Mouse (Mus musculus): Measurements from ENCODE around the gene Sfswap. TPM values are rescaled to one million over a fixed set of nuclear protein-coding genes. Genes with fewer than 3 reads are reported as not detected.

Gene Sfswap
- polyA plus RNA-seq, 1 experiment from 2014 or later, result 33.1 TPM

DNA sequence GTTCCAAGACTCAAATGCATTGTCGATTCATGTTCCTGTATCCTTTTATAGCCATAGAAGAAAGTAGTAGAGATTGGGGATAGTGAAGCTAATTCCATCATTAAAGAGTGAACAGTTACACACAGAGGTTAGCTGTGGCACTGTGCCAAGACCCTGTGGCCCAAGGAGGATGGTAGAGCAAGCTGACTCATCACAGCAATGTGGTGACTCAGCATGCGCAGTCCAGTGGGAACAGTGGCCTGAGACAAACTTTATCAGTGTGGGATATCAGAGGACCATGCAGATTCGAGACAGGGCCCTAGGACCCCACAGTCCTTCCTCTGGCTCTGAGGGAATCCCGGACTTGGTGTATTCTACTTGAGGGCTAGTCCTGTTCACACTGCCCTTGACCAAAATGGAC lies 17.2 kb downstream of the Sfswap start:
- 63% methylated on average over 4 of the region's 4 CpGs for WGBS
- no peak overlapping the region for H3K27ac ChIP-seq (replicated peaks in 1 of 2; ENCODE audit: control insufficient read depth in 1 of 2, insufficient read depth in 1 of 2, low read depth in 2 of 2, low read length in 2 of 2)
- no peak overlapping the region for H3K9ac ChIP-seq (ENCODE audit: low read length)
- H3K9me3 ChIP-seq (ENCODE audit: control insufficient read depth, low read length), result no peaks in the 10 kb centered on the region
- H3K4me1 ChIP-seq (ENCODE audit: control insufficient read depth in 2 of 2, insufficient read depth in 2 of 2, low read length in 2 of 2), result peaks cover 3 to 14% of the 10 kb centered on the region in 2 experiments; a peak in 1 of 4 replicates
- H3K4me3 ChIP-seq (ENCODE audit: control insufficient read depth in 1 of 2, insufficient read depth in 1 of 2, low read depth in 1 of 2, low read length in 2 of 2), result no peak overlapping the region
- H3K27me3 ChIP-seq (ENCODE audit: control insufficient read depth, insufficient read depth, low read length), result no peaks in the 10 kb centered on the region
- 0 out of 2 replicates have a peak, but pooled peaks have one; percentile 26 for ATAC-seq (ENCODE audit: insufficient number of reproducible peaks, insufficient read depth, low FRiP score, low read depth)
- peaks cover 98% of the 10 kb centered on the region for H3K36me3 ChIP-seq (ENCODE audit: control insufficient read depth, insufficient read depth, low read length)
- no peak overlapping the region for H3K4me2 ChIP-seq (ENCODE audit: low read length)

DNA sequence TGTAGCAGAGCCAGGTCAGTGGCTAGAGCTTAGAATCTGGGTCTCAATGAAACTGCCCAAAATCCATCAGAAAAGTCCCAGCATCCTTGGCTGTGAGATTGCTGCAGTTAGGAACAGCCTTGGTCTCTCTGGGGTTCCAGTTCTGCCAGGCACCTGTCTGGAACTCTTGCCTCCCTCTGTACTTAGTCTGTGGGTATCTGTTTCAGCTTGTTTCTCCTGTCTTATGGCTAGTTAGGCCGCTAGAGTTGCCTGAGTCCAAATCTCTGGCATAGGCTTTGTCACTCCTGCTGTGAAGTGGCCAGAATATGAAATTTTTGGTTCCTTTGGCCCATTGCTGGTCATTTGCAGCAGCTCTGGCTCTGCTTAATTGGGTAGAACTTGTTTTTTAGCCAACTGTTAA lies 17.8 kb downstream of the Sfswap start:
- H3K27me3 ChIP-seq (ENCODE audit: control insufficient read depth, insufficient read depth, low read length), result no peaks in the 10 kb centered on the region
- no peaks in the 10 kb centered on the region for H3K9me3 ChIP-seq (ENCODE audit: control insufficient read depth, low read length)
- WGBS, result 81% methylated on average over 1 of the region's 1 CpGs
- no peak overlapping the region for H3K4me3 ChIP-seq (ENCODE audit: control insufficient read depth in 1 of 2, insufficient read depth in 1 of 2, low read depth in 1 of 2, low read length in 2 of 2)
- no peak overlapping the region for H3K9ac ChIP-seq (ENCODE audit: low read length)
- H3K36me3 ChIP-seq (ENCODE audit: control insufficient read depth, insufficient read depth, low read length), result peaks cover 96% of the 10 kb centered on the region
- no peak for ATAC-seq (ENCODE audit: insufficient number of reproducible peaks, insufficient read depth, low FRiP score, low read depth)
- H3K4me1 ChIP-seq (ENCODE audit: control insufficient read depth in 2 of 2, insufficient read depth in 2 of 2, low read length in 2 of 2), result peaks cover 3 to 17% of the 10 kb centered on the region in 2 experiments; a peak in 1 of 4 replicates
- no peak overlapping the region for H3K27ac ChIP-seq (replicated peaks in 1 of 2; ENCODE audit: control insufficient read depth in 1 of 2, insufficient read depth in 1 of 2, low read depth in 2 of 2, low read length in 2 of 2)
- H3K4me2 ChIP-seq (ENCODE audit: low read length), result no peak overlapping the region

GRCm38 (mm10) chr5:129519591-129519990 lies 18.6 kb downstream of the Sfswap start:
- peaks cover 3 to 17% of the 10 kb centered on the region in 2 experiments; a peak in 1 of 4 replicates for H3K4me1 ChIP-seq (ENCODE audit: control insufficient read depth in 2 of 2, insufficient read depth in 2 of 2, low read length in 2 of 2)
- H3K4me3 ChIP-seq (ENCODE audit: control insufficient read depth in 1 of 2, insufficient read depth in 1 of 2, low read depth in 1 of 2, low read length in 2 of 2), result no peak overlapping the region
- no peak overlapping the region for H3K4me2 ChIP-seq (ENCODE audit: low read length)
- H3K9ac ChIP-seq (ENCODE audit: low read length), result no peak overlapping the region
- H3K27ac ChIP-seq (replicated peaks in 1 of 2; ENCODE audit: control insufficient read depth in 1 of 2, insufficient read depth in 1 of 2, low read depth in 2 of 2, low read length in 2 of 2), result no peak overlapping the region
- 77% methylated on average over 2 of the region's 2 CpGs for WGBS
- no peaks in the 10 kb centered on the region for H3K9me3 ChIP-seq (ENCODE audit: control insufficient read depth, low read length)
- no peak for ATAC-seq (ENCODE audit: insufficient number of reproducible peaks, insufficient read depth, low FRiP score, low read depth)
- peaks cover 88% of the 10 kb centered on the region for H3K36me3 ChIP-seq (ENCODE audit: control insufficient read depth, insufficient read depth, low read length)
- no peaks in the 10 kb centered on the region for H3K27me3 ChIP-seq (ENCODE audit: control insufficient read depth, insufficient read depth, low read length)

GRCm38 (mm10) chr5:129521501-129521900 lies 20.5 kb downstream of the Sfswap start:
- H3K27ac ChIP-seq (replicated peaks in 1 of 2; ENCODE audit: control insufficient read depth in 1 of 2, insufficient read depth in 1 of 2, low read depth in 2 of 2, low read length in 2 of 2), result no peak overlapping the region
- no peaks in the 10 kb centered on the region for H3K27me3 ChIP-seq (ENCODE audit: control insufficient read depth, insufficient read depth, low read length)
- no peak overlapping the region for H3K4me2 ChIP-seq (ENCODE audit: low read length)
- no peaks in the 10 kb centered on the region for H3K9me3 ChIP-seq (ENCODE audit: control insufficient read depth, low read length)
- no peak overlapping the region for H3K4me3 ChIP-seq (ENCODE audit: control insufficient read depth in 1 of 2, insufficient read depth in 1 of 2, low read depth in 1 of 2, low read length in 2 of 2)
- no peak overlapping the region for H3K9ac ChIP-seq (ENCODE audit: low read length)
- 83% methylated on average over 7 of the region's 7 CpGs for WGBS
- no peak for ATAC-seq (ENCODE audit: insufficient number of reproducible peaks, insufficient read depth, low FRiP score, low read depth)
- peaks cover 88% of the 10 kb centered on the region for H3K36me3 ChIP-seq (ENCODE audit: control insufficient read depth, insufficient read depth, low read length)
- peaks cover 3 to 17% of the 10 kb centered on the region in 2 experiments; a peak in 1 of 4 replicates for H3K4me1 ChIP-seq (ENCODE audit: control insufficient read depth in 2 of 2, insufficient read depth in 2 of 2, low read length in 2 of 2)

- no peak for ATAC-seq (ENCODE audit: insufficient number of reproducible peaks, insufficient read depth, low FRiP score, low read depth)
- H3K36me3 ChIP-seq (ENCODE audit: control insufficient read depth, insufficient read depth, low read length), result peaks cover 88% of the 10 kb centered on the region
- WGBS, result 93% methylated on average over 3 of the region's 3 CpGs
- H3K4me2 ChIP-seq (ENCODE audit: low read length), result no peak overlapping the region
- H3K9me3 ChIP-seq (ENCODE audit: control insufficient read depth, low read length), result no peaks in the 10 kb centered on the region
- no peak overlapping the region for H3K4me3 ChIP-seq (ENCODE audit: control insufficient read depth in 1 of 2, insufficient read depth in 1 of 2, low read depth in 1 of 2, low read length in 2 of 2)
- H3K27ac ChIP-seq (replicated peaks in 1 of 2; ENCODE audit: control insufficient read depth in 1 of 2, insufficient read depth in 1 of 2, low read depth in 2 of 2, low read length in 2 of 2), result no peak overlapping the region
- peaks cover 3 to 17% of the 10 kb centered on the region in 2 experiments; a peak in 1 of 4 replicates for H3K4me1 ChIP-seq (ENCODE audit: control insufficient read depth in 2 of 2, insufficient read depth in 2 of 2, low read length in 2 of 2)
- no peaks in the 10 kb centered on the region for H3K27me3 ChIP-seq (ENCODE audit: control insufficient read depth, insufficient read depth, low read length)
- no peak overlapping the region for H3K9ac ChIP-seq (ENCODE audit: low read length)
These were observed 20.9 kb downstream of the Sfswap start for GRCm38 (mm10) chr5:129521913-129522312.

GRCm38 (mm10) chr5:129523166-129523565 lies 22.1 kb downstream of the Sfswap start:
- no peaks in the 10 kb centered on the region for H3K9me3 ChIP-seq (ENCODE audit: control insufficient read depth, low read length)
- no peak for ATAC-seq (ENCODE audit: insufficient number of reproducible peaks, insufficient read depth, low FRiP score, low read depth)
- no peak overlapping the region for H3K9ac ChIP-seq (ENCODE audit: low read length)
- H3K4me3 ChIP-seq (ENCODE audit: control insufficient read depth in 1 of 2, insufficient read depth in 1 of 2, low read depth in 1 of 2, low read length in 2 of 2), result no peak overlapping the region
- no peak overlapping the region for H3K4me2 ChIP-seq (ENCODE audit: low read length)
- 55% methylated on average over 3 of the region's 3 CpGs for WGBS
- peaks cover 3 to 17% of the 10 kb centered on the region in 2 experiments; a peak in 1 of 4 replicates for H3K4me1 ChIP-seq (ENCODE audit: control insufficient read depth in 2 of 2, insufficient read depth in 2 of 2, low read length in 2 of 2)
- H3K27ac ChIP-seq (replicated peaks in 1 of 2; ENCODE audit: control insufficient read depth in 1 of 2, insufficient read depth in 1 of 2, low read depth in 2 of 2, low read length in 2 of 2), result no peak overlapping the region
- H3K36me3 ChIP-seq (ENCODE audit: control insufficient read depth, insufficient read depth, low read length), result peaks cover 87% of the 10 kb centered on the region
- H3K27me3 ChIP-seq (ENCODE audit: control insufficient read depth, insufficient read depth, low read length), result no peaks in the 10 kb centered on the region

GRCm38 (mm10) chr5:129524751-129525150 lies 23.7 kb downstream of the Sfswap start:
- Histone ChIP-seq H3K4me1 (ENCODE audit: control insufficient read depth in 2 of 2, insufficient read depth in 2 of 2, low read length in 2 of 2) (peaks cover 3 to 15% of the 10 kb centered on the region in 2 experiments; a peak in 1 of 4 replicates), H3K4me2 (ENCODE audit: low read length) (no peak overlapping the region), H3K9ac (ENCODE audit: low read length) (no peak overlapping the region), H3K9me3 (ENCODE audit: control insufficient read depth, low read length) (no peaks in the 10 kb centered on the region), H3K27ac (replicated peaks in 1 of 2; ENCODE audit: control insufficient read depth in 1 of 2, insufficient read depth in 1 of 2, low read depth in 2 of 2, low read length in 2 of 2) (no peak overlapping the region), H3K36me3 (ENCODE audit: control insufficient read depth, insufficient read depth, low read length) (peaks cover 86% of the 10 kb centered on the region), H3K4me3 (ENCODE audit: control insufficient read depth in 1 of 2, insufficient read depth in 1 of 2, low read depth in 1 of 2, low read length in 2 of 2) (no peak overlapping the region), H3K27me3 (ENCODE audit: control insufficient read depth, insufficient read depth, low read length) (no peaks in the 10 kb centered on the region)
- ATAC-seq (ENCODE audit: insufficient number of reproducible peaks, insufficient read depth, low FRiP score, low read depth), result no peak
- WGBS, result 85% methylated on average over 5 of the region's 5 CpGs

DNA sequence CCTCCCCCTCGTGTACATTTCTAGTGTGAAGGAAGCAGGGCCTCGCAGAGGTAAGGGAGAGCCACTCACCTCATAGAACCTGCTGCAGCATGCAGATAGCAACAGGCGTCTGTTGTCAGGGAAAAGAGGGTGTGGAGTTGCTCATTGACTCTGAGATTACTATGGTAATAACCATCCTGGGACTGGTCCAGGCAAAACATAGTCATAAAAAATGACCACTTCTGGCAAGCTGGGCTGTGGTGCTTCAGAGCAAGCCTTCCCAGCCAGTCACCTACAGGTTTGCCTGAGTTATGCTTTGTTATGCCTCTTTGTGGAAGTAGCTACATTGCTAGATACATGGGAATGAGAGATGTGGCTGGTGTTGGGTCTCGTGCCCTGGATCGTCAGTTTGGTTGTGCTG lies 26.1 kb downstream of the Sfswap start:
- no peaks in the 10 kb centered on the region for H3K9me3 ChIP-seq (ENCODE audit: control insufficient read depth, low read length)
- no peak overlapping the region for H3K4me3 ChIP-seq (ENCODE audit: control insufficient read depth in 1 of 2, insufficient read depth in 1 of 2, low read depth in 1 of 2, low read length in 2 of 2)
- no peak for ATAC-seq (ENCODE audit: insufficient number of reproducible peaks, insufficient read depth, low FRiP score, low read depth)
- H3K9ac ChIP-seq (ENCODE audit: low read length), result no peak overlapping the region
- H3K27ac ChIP-seq (replicated peaks in 1 of 2; ENCODE audit: control insufficient read depth in 1 of 2, insufficient read depth in 1 of 2, low read depth in 2 of 2, low read length in 2 of 2), result no peak overlapping the region
- peaks cover 73% of the 10 kb centered on the region for H3K36me3 ChIP-seq (ENCODE audit: control insufficient read depth, insufficient read depth, low read length)
- 67% methylated on average over 5 of the region's 5 CpGs for WGBS
- H3K4me2 ChIP-seq (ENCODE audit: low read length), result no peak overlapping the region
- H3K27me3 ChIP-seq (ENCODE audit: control insufficient read depth, insufficient read depth, low read length), result no peaks in the 10 kb centered on the region
- peaks cover 3 to 8% of the 10 kb centered on the region in 2 experiments; a peak in 1 of 4 replicates for H3K4me1 ChIP-seq (ENCODE audit: control insufficient read depth in 2 of 2, insufficient read depth in 2 of 2, low read length in 2 of 2)

Data from heart, embryonic 14.5 days (tissue).